Mouse (Mus musculus) G1E (cell line): ENCODE data around the gene Snx13.

Experiments used
- CTCF ChIP-seq: IDR thresholded peaks from 2 replicates; pipeline ENCODE4 v1.5.1; 2012; ENCODE audit warnings: low read depth, low read length, inconsistent platforms, mixed read lengths
- POLR2AphosphoS5 ChIP-seq: IDR thresholded peaks from 2 replicates; pipeline ENCODE4 v1.6.1; 2012; ENCODE audit warnings: low read depth, low read length, inconsistent platforms; ENCODE audit not compliant: insufficient replicate concordance

DNA sequence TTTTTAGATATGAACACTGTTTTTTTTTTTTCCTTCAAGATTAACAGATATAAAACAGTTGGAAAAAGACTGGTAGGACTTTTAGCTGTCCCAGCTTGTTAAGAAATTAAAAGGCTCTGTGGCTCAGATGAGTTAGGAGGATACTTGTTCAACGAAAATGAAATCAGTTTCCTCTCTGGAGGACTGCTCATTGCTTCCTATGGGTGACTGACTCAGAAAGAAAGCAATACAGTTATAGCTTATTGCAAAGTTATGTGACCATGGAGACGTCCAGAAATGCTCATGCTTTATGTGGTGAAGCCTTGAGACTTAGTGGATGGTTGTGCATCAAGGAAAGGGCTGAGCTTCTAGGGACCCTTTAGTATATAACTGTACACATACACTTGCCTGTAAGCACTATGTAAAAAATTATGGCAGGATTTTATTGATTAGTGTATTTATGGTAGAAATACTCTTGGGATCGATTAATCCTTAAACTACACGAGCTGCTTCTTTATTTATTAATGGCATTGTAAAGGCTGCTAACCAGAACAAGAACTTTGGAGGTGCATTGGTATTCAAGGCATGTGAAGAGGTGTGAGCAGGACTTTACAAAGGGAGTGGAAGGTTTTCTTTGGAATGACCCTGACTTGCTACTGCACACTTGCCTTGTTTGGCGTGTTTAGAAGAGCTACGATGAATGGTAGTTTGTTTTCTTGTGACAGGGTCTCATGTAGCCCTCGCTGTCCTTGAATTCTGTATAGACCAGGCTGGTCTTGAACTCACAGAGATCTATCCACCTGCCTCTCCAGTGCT lies 4.2 kb downstream of the Snx13 start:
- no peak for TF ChIP-seq CTCF
- TF ChIP-seq POLR2AphosphoS5 = no peak
